Mouse (Mus musculus): ENCODE measurements around the gene Slc8a2. TPM values are rescaled to one million over a fixed set of nuclear protein-coding genes. Genes with fewer than 3 reads are reported as not detected.

Gene Slc8a2
- polyA plus RNA-seq, 1 experiment from 2014 or later: not detected

GRCm38 (mm10) chr7:16128344-16128743 is 1.3 kb upstream of the Slc8a2 start:
- no peak for DNase-seq
- whole genome bisulfite sequencing (ENCODE audit: insufficient replicate concordance): 57% methylated on average over 6 of the region's 6 CpGs
- no peaks in the 10 kb centered on the region for H3K36me3 ChIP-seq

DNA sequence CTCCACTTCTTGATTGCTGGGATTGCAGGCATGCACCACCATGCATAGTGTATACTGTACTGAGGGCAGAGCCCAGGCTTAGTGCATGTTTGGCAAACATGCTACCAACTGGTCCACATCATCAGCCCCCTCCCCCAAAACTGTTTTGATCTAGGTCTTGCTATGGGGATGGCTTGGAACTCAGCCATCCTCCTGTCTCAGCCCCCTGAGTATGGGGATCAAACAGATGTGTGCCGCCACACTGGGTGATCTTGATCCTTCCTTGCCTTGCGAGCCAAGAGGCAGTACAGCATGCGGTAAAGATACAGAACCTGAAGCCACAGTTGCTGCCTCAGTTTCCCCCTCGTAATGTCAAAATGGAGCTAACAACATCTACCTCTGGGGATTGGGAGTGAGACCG is 727 bp upstream of the Slc8a2 start:
- H3K4me3 ChIP-seq (replicated peaks): no peak overlapping the region
- H3K9ac ChIP-seq: no peak overlapping the region
- ATAC-seq (ENCODE audit: low read depth) (no peak), DNase-seq (no peak)
- H3K4me1 ChIP-seq (replicated peaks): peaks cover 12% of the 10 kb centered on the region
- no peaks in the 10 kb centered on the region for H3K9me3 ChIP-seq (replicated peaks)
- peaks cover 45% of the 10 kb centered on the region for H3K27me3 ChIP-seq
- no peaks in the 10 kb centered on the region for H3K36me3 ChIP-seq
- H3K27ac ChIP-seq: no peak overlapping the region
- 59% methylated on average over 5 of the region's 5 CpGs for WGBS (ENCODE audit: insufficient replicate concordance)
- no peak overlapping the region for H3K4me2 ChIP-seq

More at GRCm38 (mm10) chr7:16128344-16128743, 1.3 kb upstream of the Slc8a2 start:
- Histone ChIP-seq H3K27me3 (peaks cover 41% of the 10 kb centered on the region), H3K9ac (no peak overlapping the region), H3K4me2 (no peak overlapping the region), H3K27ac (no peak overlapping the region), H3K9me3 (replicated peaks) (no peaks in the 10 kb centered on the region), H3K4me1 (replicated peaks) (peaks cover 12% of the 10 kb centered on the region), H3K4me3 (replicated peaks) (no peak overlapping the region)
- no peak for ATAC-seq (ENCODE audit: low read depth)

DNA sequence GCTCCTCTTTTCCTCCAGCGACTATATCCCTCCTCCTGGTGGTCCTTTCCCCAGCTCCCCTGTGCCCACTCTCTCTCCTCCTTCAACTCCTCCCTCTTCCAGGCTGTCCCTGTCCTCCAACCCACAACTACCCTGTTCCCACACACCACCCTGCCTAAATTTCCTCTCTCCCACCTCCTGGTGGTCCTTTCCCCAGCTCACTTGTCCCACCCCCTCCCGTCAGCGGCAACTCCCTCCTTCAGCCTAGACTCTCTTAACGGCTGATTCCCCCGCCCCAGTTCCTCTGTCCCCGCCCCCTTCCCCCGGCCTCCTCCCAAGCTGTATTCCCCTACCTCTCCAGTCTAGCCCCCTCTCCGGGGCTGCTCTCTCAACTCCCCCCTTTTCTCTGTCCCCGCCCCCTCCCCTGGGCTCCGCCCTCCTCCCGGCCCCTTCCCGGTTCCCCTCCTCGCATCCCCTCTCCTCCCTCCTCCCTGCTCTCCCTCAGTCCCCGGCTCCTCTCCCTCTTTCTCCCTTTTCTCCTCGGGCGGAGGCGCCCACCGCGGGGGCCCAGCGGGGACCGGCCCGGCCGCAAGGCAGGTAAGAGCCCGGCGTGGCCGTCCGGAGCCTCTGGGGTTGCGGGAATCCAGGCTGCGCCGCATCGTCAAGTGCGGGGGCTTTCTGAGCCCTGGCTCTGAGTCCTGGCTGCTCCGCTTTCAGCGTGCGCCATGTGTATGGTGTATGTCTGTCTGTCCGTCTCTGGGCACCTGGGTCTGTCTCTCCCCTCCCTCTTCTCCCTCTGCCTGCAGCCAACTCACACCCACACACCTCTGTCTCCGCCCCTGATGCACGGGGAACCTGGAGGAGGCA is 443 bp downstream of the Slc8a2 start:
- Histone ChIP-seq H3K27me3 (peaks cover 45% of the 10 kb centered on the region), H3K4me3 (replicated peaks) (peak overlapping the region; percentile 38), H3K27ac (no peak overlapping the region), H3K9ac (no peak overlapping the region), H3K4me2 (peak overlapping the region; percentile 58), H3K9me3 (replicated peaks) (no peaks in the 10 kb centered on the region), H3K4me1 (replicated peaks) (peaks cover 12% of the 10 kb centered on the region), H3K36me3 (no peaks in the 10 kb centered on the region)
- DNase-seq (no peak), ATAC-seq (ENCODE audit: low read depth) (peak; percentile 33; the same call in 1 of the 2 replicates)
- WGBS (ENCODE audit: insufficient replicate concordance): under 1% methylated on average over 38 of the region's 38 CpGs

- no peak overlapping the region for H3K4me3 ChIP-seq (replicated peaks)
- no peaks in the 10 kb centered on the region for H3K36me3 ChIP-seq
- H3K27me3 ChIP-seq: peaks cover 45% of the 10 kb centered on the region
- no peaks in the 10 kb centered on the region for H3K9me3 ChIP-seq (replicated peaks)
- DNase-seq (no peak), ATAC-seq (ENCODE audit: low read depth) (no peak)
- H3K9ac ChIP-seq: no peak overlapping the region
- H3K27ac ChIP-seq: no peak overlapping the region
- no peak overlapping the region for H3K4me2 ChIP-seq
- 33% methylated on average over 13 of the region's 13 CpGs for WGBS (ENCODE audit: insufficient replicate concordance)
- peaks cover 12% of the 10 kb centered on the region for H3K4me1 ChIP-seq (replicated peaks)
These were observed 1.5 kb downstream of the Slc8a2 start for GRCm38 (mm10) chr7:16130956-16131634.

GRCm38 (mm10) chr7:16132161-16132581 is 2.5 kb downstream of the Slc8a2 start:
- no peak for ATAC-seq (ENCODE audit: low read depth)
- no peak overlapping the region for H3K4me3 ChIP-seq (replicated peaks)
- no peak overlapping the region for H3K9ac ChIP-seq
- no peak overlapping the region for H3K27ac ChIP-seq
- DNase-seq: no peak
- H3K27me3 ChIP-seq: peaks cover 45% of the 10 kb centered on the region
- WGBS (ENCODE audit: insufficient replicate concordance): 13% methylated on average over 7 of the region's 7 CpGs
- no peaks in the 10 kb centered on the region for H3K9me3 ChIP-seq (replicated peaks)
- no peak overlapping the region for H3K4me2 ChIP-seq
- H3K4me1 ChIP-seq (replicated peaks): peaks cover 12% of the 10 kb centered on the region
- no peaks in the 10 kb centered on the region for H3K36me3 ChIP-seq

DNA sequence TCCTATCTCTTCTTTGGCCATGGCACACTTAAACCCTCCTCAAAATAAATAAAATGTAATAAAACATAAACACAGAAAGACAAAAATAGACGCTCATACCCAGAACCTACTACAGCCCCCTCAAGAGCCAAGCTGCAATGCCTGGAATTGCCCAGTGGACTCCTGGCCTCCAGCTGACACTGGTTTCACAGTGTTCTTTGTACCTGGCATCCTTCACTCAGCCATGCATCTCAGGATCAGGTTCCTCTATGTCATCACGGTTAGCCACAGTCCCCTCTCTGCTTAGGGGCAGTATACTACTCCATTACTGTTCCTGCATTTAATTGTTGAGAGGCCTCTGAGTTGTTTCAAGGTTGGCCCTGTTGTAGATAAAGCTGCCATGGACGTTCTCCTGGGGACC is 3.3 kb downstream of the Slc8a2 start:
- WGBS (ENCODE audit: insufficient replicate concordance): 41% methylated on average over 3 of the region's 3 CpGs
- DNase-seq (no peak), ATAC-seq (ENCODE audit: low read depth) (no peak)
- H3K9me3 ChIP-seq (replicated peaks): no peaks in the 10 kb centered on the region
- no peak overlapping the region for H3K4me3 ChIP-seq (replicated peaks)
- H3K27ac ChIP-seq: no peak overlapping the region
- no peak overlapping the region for H3K4me2 ChIP-seq
- peaks cover 45% of the 10 kb centered on the region for H3K27me3 ChIP-seq
- H3K4me1 ChIP-seq (replicated peaks): peaks cover 12% of the 10 kb centered on the region
- H3K36me3 ChIP-seq: no peaks in the 10 kb centered on the region
- H3K9ac ChIP-seq: no peak overlapping the region

GRCm38 (mm10) chr7:16133691-16134090 is 4.1 kb downstream of the Slc8a2 start:
- WGBS (ENCODE audit: insufficient replicate concordance): 74% methylated on average over 9 of the region's 9 CpGs
- Histone ChIP-seq H3K4me3 (replicated peaks) (no peak overlapping the region), H3K4me2 (no peak overlapping the region), H3K4me1 (replicated peaks) (peaks cover 12% of the 10 kb centered on the region), H3K9me3 (replicated peaks) (no peaks in the 10 kb centered on the region), H3K36me3 (no peaks in the 10 kb centered on the region), H3K9ac (no peak overlapping the region), H3K27me3 (peaks cover 45% of the 10 kb centered on the region), H3K27ac (no peak overlapping the region)
- DNase-seq (no peak), ATAC-seq (ENCODE audit: low read depth) (no peak)

DNA sequence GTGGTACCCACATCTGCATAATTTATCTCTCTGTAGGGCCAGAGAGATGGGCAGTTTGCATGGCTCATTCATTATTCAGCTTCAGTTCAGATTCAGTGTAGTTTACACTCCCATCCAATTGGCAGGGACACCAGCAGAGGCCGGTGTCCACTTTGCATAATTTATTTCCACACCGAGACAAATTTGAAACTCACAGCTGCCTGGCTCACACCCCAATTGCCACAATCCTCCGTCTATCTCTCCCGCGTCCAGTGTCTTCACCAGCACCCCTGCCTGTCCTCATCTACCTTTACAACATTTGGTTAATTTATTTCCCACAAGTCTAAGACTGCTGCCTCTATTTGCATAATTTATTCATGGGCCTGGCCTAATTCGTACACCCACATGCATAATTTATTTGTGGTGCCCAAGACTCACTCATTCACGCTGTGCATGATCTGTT is 5.3 kb downstream of the Slc8a2 start:
- Histone ChIP-seq H3K4me1 (replicated peaks) (peaks cover 5% of the 10 kb centered on the region; the same call in 1 of the 2 replicates), H3K4me2 (no peak overlapping the region), H3K9ac (no peak overlapping the region), H3K27me3 (peaks cover 38% of the 10 kb centered on the region), H3K4me3 (replicated peaks) (no peak overlapping the region), H3K27ac (no peak overlapping the region), H3K36me3 (no peaks in the 10 kb centered on the region), H3K9me3 (replicated peaks) (no peaks in the 10 kb centered on the region)
- WGBS (ENCODE audit: insufficient replicate concordance): 51% methylated on average over 7 of the region's 7 CpGs
- no peak for ATAC-seq (ENCODE audit: low read depth)
- no peak for DNase-seq

- no peaks in the 10 kb centered on the region for H3K4me1 ChIP-seq (replicated peaks)
- H3K27ac ChIP-seq: no peak overlapping the region
- H3K4me2 ChIP-seq: no peak overlapping the region
- H3K9me3 ChIP-seq (replicated peaks): no peaks in the 10 kb centered on the region
- no peak overlapping the region for H3K4me3 ChIP-seq (replicated peaks)
- ATAC-seq (ENCODE audit: low read depth) (no peak), DNase-seq (no peak)
- H3K27me3 ChIP-seq: peaks cover 28% of the 10 kb centered on the region
- WGBS (ENCODE audit: insufficient replicate concordance): 28% methylated on average over 27 of the region's 27 CpGs
- H3K36me3 ChIP-seq: no peaks in the 10 kb centered on the region
- H3K9ac ChIP-seq: no peak overlapping the region
These were observed 17.1 kb downstream of the Slc8a2 start for GRCm38 (mm10) chr7:16146489-16147410.

DNA sequence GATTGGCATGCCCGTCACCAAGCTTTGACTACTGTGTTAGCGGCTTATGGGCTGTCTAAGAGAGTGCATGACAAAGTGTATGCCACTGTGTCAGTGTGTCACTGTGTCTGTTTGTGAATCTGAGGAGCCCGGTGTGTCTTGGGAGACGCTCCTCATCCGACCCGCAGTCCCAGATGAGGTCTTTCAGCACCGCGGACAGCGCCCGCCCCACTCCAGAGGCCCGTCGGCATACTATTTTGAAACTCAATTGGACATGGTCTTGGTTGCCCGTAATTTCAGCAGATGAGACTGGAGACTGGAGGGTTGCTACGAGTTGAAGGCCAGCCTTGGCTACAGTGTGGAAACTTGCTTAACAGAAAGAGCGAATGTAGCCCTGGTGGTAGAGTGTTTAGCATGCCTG is 18.0 kb downstream of the Slc8a2 start:
- ATAC-seq (ENCODE audit: low read depth) (no peak), DNase-seq (peak; percentile 21)
- H3K4me1 ChIP-seq (replicated peaks): no peaks in the 10 kb centered on the region
- H3K4me2 ChIP-seq: no peak overlapping the region
- no peak overlapping the region for H3K9ac ChIP-seq
- H3K27me3 ChIP-seq: peaks cover 28% of the 10 kb centered on the region
- H3K9me3 ChIP-seq (replicated peaks): no peaks in the 10 kb centered on the region
- WGBS (ENCODE audit: insufficient replicate concordance): 10% methylated on average over 15 of the region's 15 CpGs
- H3K27ac ChIP-seq: no peak overlapping the region
- H3K4me3 ChIP-seq (replicated peaks): no peak overlapping the region
- H3K36me3 ChIP-seq: no peaks in the 10 kb centered on the region

DNA sequence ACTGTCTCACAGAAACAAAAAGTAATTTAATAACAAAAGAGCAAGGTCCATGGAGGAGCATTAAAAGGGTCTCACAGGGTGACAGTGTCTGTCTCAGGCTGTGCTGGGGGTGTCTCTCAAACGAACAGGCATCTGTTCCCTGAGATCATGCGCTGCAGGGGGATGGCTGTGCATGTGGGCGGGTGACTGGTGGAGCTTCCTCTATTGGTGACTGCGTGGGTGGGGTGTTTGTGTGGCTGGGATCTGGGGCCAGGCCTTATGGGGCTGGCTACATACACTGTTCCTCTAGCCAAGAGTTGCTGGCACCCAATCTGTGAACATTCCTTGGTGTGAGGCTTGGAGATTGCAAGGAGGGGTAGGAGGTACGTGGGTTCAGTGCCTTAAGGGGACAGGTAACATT is 19.6 kb downstream of the Slc8a2 start:
- no peak for ATAC-seq (ENCODE audit: low read depth)
- 37% methylated on average over 5 of the region's 5 CpGs for WGBS (ENCODE audit: insufficient replicate concordance)
- DNase-seq: no peak

More for the DNA sequence above, 19.6 kb downstream of the Slc8a2 start:
- H3K4me3 ChIP-seq (replicated peaks): no peak overlapping the region
- no peaks in the 10 kb centered on the region for H3K9me3 ChIP-seq (replicated peaks)
- no peak overlapping the region for H3K27ac ChIP-seq
- no peak overlapping the region for H3K4me2 ChIP-seq
- H3K27me3 ChIP-seq: peaks cover 28% of the 10 kb centered on the region
- H3K36me3 ChIP-seq: no peaks in the 10 kb centered on the region
- no peaks in the 10 kb centered on the region for H3K4me1 ChIP-seq (replicated peaks)
- no peak overlapping the region for H3K9ac ChIP-seq

Data from liver, embryonic 13.5 days (tissue).